Mouse (Mus musculus) liver, adult 2 months (tissue): Measurements from ENCODE around the gene Rabif.

Experiments
- CTCF ChIP-seq: fragments of 200-500 bp; IDR thresholded peaks from 2 replicates; pipeline ENCODE4 v1.5.1; 2011; ENCODE audit warnings: low read depth, low read length, control low read depth
- POLR2A ChIP-seq: fragments of 200-500 bp; IDR thresholded peaks from 2 replicates; pipeline ENCODE4 v1.6.1; 2011; ENCODE audit warnings: low read length, control low read depth; ENCODE audit not compliant: insufficient read depth; ENCODE audit errors: extremely low read depth

DNA sequence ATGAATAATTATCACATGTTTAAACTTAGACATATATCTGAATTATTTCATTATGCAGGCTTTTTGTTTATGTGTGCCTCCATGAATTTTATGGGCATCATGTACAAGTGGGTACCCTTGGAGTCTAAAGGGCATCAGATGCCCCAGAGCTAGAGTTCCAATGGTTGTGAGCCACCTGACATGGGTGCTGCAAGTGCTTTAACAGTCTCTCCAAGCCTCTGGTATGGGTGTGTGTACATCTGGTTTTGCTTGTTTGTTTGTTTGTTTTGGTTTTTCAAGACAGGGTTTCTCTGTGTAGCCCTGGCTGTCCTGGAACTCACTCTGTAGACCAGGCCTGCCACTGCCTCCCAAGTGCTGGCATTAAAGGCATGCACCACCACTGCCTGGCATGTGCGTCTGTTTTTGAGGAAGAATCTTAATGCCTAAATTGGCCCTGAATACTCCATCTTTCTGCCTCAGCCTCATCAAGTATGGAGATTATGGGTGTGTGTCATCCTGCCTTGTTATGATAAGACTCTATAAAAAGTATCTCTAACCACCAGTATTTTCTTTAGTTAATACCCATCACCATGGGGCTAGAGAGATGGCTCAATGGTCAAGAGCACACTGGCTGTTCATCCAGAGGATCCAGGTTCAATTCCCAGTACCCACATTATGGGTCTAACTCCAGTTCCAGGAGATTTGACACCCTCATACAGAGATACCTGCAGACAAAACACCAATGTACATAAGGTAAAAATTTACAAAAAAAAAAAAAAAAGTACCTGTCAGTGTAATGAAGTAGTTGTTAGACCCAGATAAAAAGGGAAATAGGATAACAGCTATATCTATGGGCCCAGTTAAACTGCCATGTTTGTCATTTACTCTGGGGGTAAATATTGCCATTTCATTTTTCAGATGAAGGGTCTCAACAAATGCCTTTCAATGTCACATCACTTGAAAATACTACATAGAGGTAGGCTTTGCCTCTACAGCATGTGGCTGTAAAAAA lies 33.9 kb upstream of the Rabif start:
- no peak for TF ChIP-seq CTCF
- TF ChIP-seq POLR2A: no peak
